8 mouse cellular contexts compared by ENCODE assay signal in the genomic region with DNA sequence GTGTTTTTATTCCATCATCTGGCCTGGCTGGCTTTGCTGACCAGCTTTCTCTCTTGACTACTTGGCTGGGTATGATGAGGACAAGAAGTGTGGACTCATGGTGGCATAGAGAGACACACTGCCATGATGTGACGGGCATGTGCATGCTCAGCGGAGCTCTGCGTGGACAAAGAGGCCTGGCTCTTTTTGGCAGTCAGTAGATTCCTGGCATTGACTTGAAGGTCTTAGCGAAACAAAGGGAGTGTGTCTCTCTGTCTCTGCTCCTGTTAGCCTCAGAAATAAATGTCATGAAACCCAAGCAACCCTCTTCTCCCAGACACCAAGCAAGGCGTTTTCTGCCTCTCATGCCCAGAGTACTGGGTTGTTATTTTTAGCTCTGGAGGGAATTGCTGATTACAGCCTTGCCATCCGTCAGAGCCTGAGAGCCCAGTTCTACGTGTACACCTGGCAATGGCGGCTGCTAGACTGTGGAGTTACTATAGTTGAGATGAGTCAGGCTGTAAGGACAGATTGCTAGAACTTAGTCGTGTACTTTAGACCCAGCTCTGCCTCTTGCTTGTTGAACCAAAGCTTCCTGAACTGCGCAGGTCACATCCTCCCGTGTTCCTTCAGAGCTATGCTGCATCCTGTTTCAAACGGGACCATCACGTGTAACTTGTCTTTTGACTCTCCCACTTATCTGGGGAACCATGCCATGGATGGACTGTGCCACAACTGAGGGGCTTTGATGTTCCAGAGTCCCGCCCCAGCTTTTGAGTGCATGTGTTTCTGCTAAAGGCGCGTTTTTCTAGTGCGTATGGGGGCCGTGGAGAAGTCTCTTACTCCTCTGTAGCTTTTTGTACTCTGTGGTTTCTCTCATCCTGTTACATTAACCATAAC.
DNase-seq lines count a peak whose midpoint lies in the region; ATAC-seq lines count a peak whose summit lies in the region.

No protein-coding gene starts in this region.

- H3K27ac ChIP-seq in forebrain, embryonic 13.5 days, result peak overlapping the region; percentile 61
- peak overlapping the region; percentile 70 for H3K27ac ChIP-seq in kidney, embryonic 16.5 days (ENCODE audit: low read length)

- no peaks in the 10 kb centered on the region for H3K27me3 ChIP-seq in forebrain, embryonic 13.5 days
- H3K27me3 ChIP-seq in kidney, embryonic 16.5 days (ENCODE audit: insufficient read depth, low read length), result no peaks in the 10 kb centered on the region

- no peak overlapping the region for H3K4me3 ChIP-seq in forebrain, embryonic 13.5 days
- no peak overlapping the region for H3K4me3 ChIP-seq in kidney, embryonic 16.5 days (ENCODE audit: low read length)

- no peaks in the 10 kb centered on the region for H3K9me3 ChIP-seq in forebrain, embryonic 13.5 days (replicated peaks)
- H3K9me3 ChIP-seq in kidney, embryonic 16.5 days (ENCODE audit: low read length), result no peaks in the 10 kb centered on the region

- ATAC-seq in forebrain, embryonic 13.5 days, result peak; percentile 51
- ATAC-seq in kidney, embryonic 16.5 days (ENCODE audit: low FRiP score, low TSS enrichment), result peak; percentile 49
- peak; percentile 14; the same call in 1 of the 2 replicates for ATAC-seq in neutrophil, adult 5-6 weeks (ENCODE audit: extremely low read depth, insufficient number of reproducible peaks, low FRiP score, poor library complexity, severe bottlenecking)

- H3K4me2 ChIP-seq in forebrain, embryonic 13.5 days, result no peak overlapping the region
- no peak overlapping the region for H3K4me2 ChIP-seq in kidney, embryonic 16.5 days (replicated peaks; ENCODE audit: low read depth, low read length)

- H3K9ac ChIP-seq in forebrain, embryonic 13.5 days, result no peak overlapping the region
- H3K9ac ChIP-seq in kidney, embryonic 16.5 days (replicated peaks; ENCODE audit: low read length), result 0 out of 2 replicates have a peak overlapping the region, but pooled peaks have one; percentile 8

- peaks cover 17% of the 10 kb centered on the region for H3K4me1 ChIP-seq in forebrain, embryonic 13.5 days
- H3K4me1 ChIP-seq in kidney, embryonic 16.5 days (ENCODE audit: insufficient read depth, low read length), result peaks cover 66% of the 10 kb centered on the region

- 70% methylated on average over 18 of the region's 18 CpGs for WGBS in forebrain, embryonic 13.5 days
- WGBS in kidney, embryonic 16.5 days, result 48% methylated on average over 18 of the region's 18 CpGs

- H3K36me3 ChIP-seq in forebrain, embryonic 13.5 days (ENCODE audit: poor library complexity, severe bottlenecking), result peaks cover 4% of the 10 kb centered on the region; the same call in 1 of the 2 replicates
- peaks cover 8% of the 10 kb centered on the region; the same call in 1 of the 2 replicates for H3K36me3 ChIP-seq in kidney, embryonic 16.5 days (ENCODE audit: insufficient read depth, low read length)

- peak; percentile 58 for DNase-seq in cerebellum, adult 9-11 months
- DNase-seq in cerebellum, adult 8-10 months, result no peak
- DNase-seq in CD4-positive, CD25-positive, alpha-beta regulatory T cell, adult 2 months (ENCODE audit: low read depth, low spot score), result peak; percentile 67
- no peak for DNase-seq in testis, postnatal 10 days (ENCODE audit: low spot score)
- DNase-seq in frontal cortex, postnatal 36 days (ENCODE audit: low spot score in 2 of 2), result no peak

Comparison
In these comparisons a context has a peak if more than half of its experiments do, and no peak if none do; other contexts are left out.
1. DNase-seq: peak in cerebellum, adult 9-11 months (single experiment) and CD4-positive, CD25-positive, alpha-beta regulatory T cell, adult 2 months (single experiment); none in cerebellum, adult 8-10 months (single experiment), testis, postnatal 10 days (single experiment) and frontal cortex, postnatal 36 days (0 of 2).
2. Peak in every context shown above with its lines, with median percentiles within 50 percentile points of each other: ATAC-seq.